Mouse (Mus musculus): ENCODE measurements around the gene Adgrl1.
A peak's percentile ranks its signal among the peaks of the same experiment; 100 is the strongest.

GRCm38 (mm10) chr8:83898985-83899362 lies 931 bp upstream of the Adgrl1 start:
- TF ChIP-seq CHD1 (IDR thresholded peaks at IDR 0.05; ENCODE audit: low read depth, low read length) (no peak), CTCF (IDR thresholded peaks at IDR 0.05 in 2 of 3, conservative IDR thresholded peaks at IDR 0.05 in 1 of 3; ENCODE audit: control insufficient read depth in 1 of 3, insufficient read depth in 1 of 3, low read depth in 2 of 3, low read length in 3 of 3, poor library complexity in 1 of 3, severe bottlenecking in 1 of 3) (no peak), ZMIZ1 (IDR thresholded peaks at IDR 0.05; ENCODE audit: low read depth, low read length) (no peak), ETS1 (IDR thresholded peaks at IDR 0.05; ENCODE audit: low read depth, low read length) (peak; percentile 7; the same call in 1 of the 2 replicates), TAL1 (IDR thresholded peaks at IDR 0.05; ENCODE audit: low read length) (no peak), GATA1 (IDR thresholded peaks at IDR 0.05; ENCODE audit: low read depth, low read length) (no peak), HCFC1 (IDR thresholded peaks at IDR 0.05; ENCODE audit: low read depth, low read length) (peak; percentile 45), MYC (IDR thresholded peaks at IDR 0.05; ENCODE audit: low read depth, low read length) (no peak)

All from MEL (cell line).